ENCODE assay signal across 28 mouse cellular contexts in genomic region chr15:80554860-80555822, GRCm38 (mm10). TPM values are rescaled to one million over a fixed set of nuclear protein-coding genes. Genes with fewer than 3 reads are reported as not detected.
DNase-seq lines count a peak whose midpoint lies in the region; ATAC-seq and TF ChIP-seq lines count a peak whose summit lies in the region.
"Had no signal": no experiment of that assay in that cellular context is flagged by ENCODE, and none has a peak within 500 bp of the region (broad histone marks: within the 10 kb centered on the region; RNA-seq: fewer than 3 reads in every experiment).

No protein-coding gene starts in this region.

- no peaks in the 10 kb centered on the region for H3K36me3 ChIP-seq in liver, embryonic 14.5 days (replicated peaks; ENCODE audit: control insufficient read depth, insufficient read depth, low read depth)
- no peaks in the 10 kb centered on the region for H3K36me3 ChIP-seq in hindbrain, embryonic 13.5 days
- H3K36me3 ChIP-seq: embryonic facial prominence, embryonic 12.5 days; forebrain, embryonic 15.5 days; G1E; heart, embryonic 12.5 days; midbrain, embryonic 10.5 days had no signal

- no peak overlapping the region for H3K9ac ChIP-seq in liver, embryonic 14.5 days (replicated peaks)
- no peak overlapping the region for H3K9ac ChIP-seq in hindbrain, embryonic 13.5 days
- H3K9ac ChIP-seq: embryonic facial prominence, embryonic 12.5 days; forebrain, embryonic 15.5 days; heart, embryonic 12.5 days; lung, embryonic 14.5 days had no signal

- TF ChIP-seq CTCF in liver, embryonic 14.5 days (IDR thresholded peaks at IDR 0.05; ENCODE audit: low read depth) = peak; percentile 26

- ATAC-seq in liver, embryonic 14.5 days (ENCODE audit: insufficient read depth) = no peak
- ATAC-seq in CD4-positive, CD25-positive, alpha-beta regulatory T cell, adult 4 months = peak; percentile 71
- peak; percentile 47; the same call in 1 of the 2 replicates for ATAC-seq in common myeloid progenitor, adult 5-6 weeks (replicated peaks; ENCODE audit: low read depth, poor library complexity, severe bottlenecking)
- no peak for ATAC-seq in hindbrain, embryonic 13.5 days (ENCODE audit: low FRiP score)
- ATAC-seq in frontal cortex, adult (ENCODE audit: low TSS enrichment) = no peak
- ATAC-seq: forebrain, embryonic 15.5 days; hindbrain, embryonic 16.5 days had no signal

- no peak for TF ChIP-seq EP300 in liver, embryonic 14.5 days (IDR thresholded peaks at IDR 0.05; ENCODE audit: low read depth)

- H3K27ac ChIP-seq in liver, embryonic 14.5 days = no peak overlapping the region
- no peak overlapping the region for H3K27ac ChIP-seq in hindbrain, embryonic 13.5 days
- H3K27ac ChIP-seq: embryonic facial prominence, embryonic 12.5 days; forebrain, embryonic 15.5 days; layer of hippocampus, adult 2 months; midbrain, embryonic 10.5 days had no signal

- intact Hi-C loops in left cerebral cortex, postnatal 4 days (cut with DNase I) = no loop called here

- H3K27me3 ChIP-seq in liver, embryonic 14.5 days (ENCODE audit: control insufficient read depth, insufficient read depth, low read length) = no peaks in the 10 kb centered on the region; the same call in 1 of the 2 replicates
- no peaks in the 10 kb centered on the region for H3K27me3 ChIP-seq in hindbrain, embryonic 13.5 days
- H3K27me3 ChIP-seq: embryonic facial prominence, embryonic 12.5 days; forebrain, embryonic 15.5 days; heart, embryonic 12.5 days had no signal

- no peak overlapping the region for H3K4me3 ChIP-seq in liver, embryonic 14.5 days (ENCODE audit: insufficient read depth in 1 of 2, low read depth in 2 of 2, low read length in 2 of 2)
- no peak overlapping the region for H3K4me3 ChIP-seq in hindbrain, embryonic 13.5 days
- H3K4me3 ChIP-seq: embryonic facial prominence, embryonic 12.5 days; forebrain, embryonic 15.5 days; heart, embryonic 12.5 days; layer of hippocampus, adult 2 months; midbrain, embryonic 10.5 days had no signal

- DNase-seq in liver, embryonic 14.5 days (ENCODE audit: low read depth in 3 of 3, low spot score in 3 of 3) = no peak
- DNase-seq in liver = no peak
- peak; percentile 57 for DNase-seq in thymus, postnatal 0 days (ENCODE audit: low spot score)
- no peak for DNase-seq in left cerebral cortex, postnatal 4 days
- DNase-seq: B cell, adult 2 months; cerebellum, adult 9-10 months; gastrocnemius, postnatal 36 days; heart, postnatal 4 days; kidney, adult 11 months; kidney, postnatal 14 days; lung, embryonic 14.5 days; lung, postnatal 4 days had no signal

- H3K4me1 ChIP-seq in liver, embryonic 14.5 days (replicated peaks; ENCODE audit: control insufficient read depth in 2 of 2, insufficient read depth in 2 of 2, low read length in 1 of 2) = peaks cover 0 to 3% of the 10 kb centered on the region in 2 experiments; a peak in 1 of 4 replicates
- H3K4me1 ChIP-seq in hindbrain, embryonic 13.5 days (replicated peaks) = no peaks in the 10 kb centered on the region; the same call in 1 of the 2 replicates
- H3K4me1 ChIP-seq: embryonic facial prominence, embryonic 12.5 days; forebrain, embryonic 15.5 days; midbrain, embryonic 10.5 days had no signal

- no peak overlapping the region for H3K4me2 ChIP-seq in liver, embryonic 14.5 days (ENCODE audit: low read depth)
- H3K4me2 ChIP-seq in hindbrain, embryonic 13.5 days = no peak overlapping the region
- H3K4me2 ChIP-seq: embryonic facial prominence, embryonic 12.5 days; forebrain, embryonic 15.5 days; heart, embryonic 12.5 days; lung, embryonic 14.5 days had no signal

- 57% methylated on average over 6 of the region's 6 CpGs for WGBS in liver, embryonic 14.5 days (ENCODE audit: insufficient replicate concordance)
- 96% methylated on average over 6 of the region's 6 CpGs for WGBS in hindbrain, embryonic 13.5 days

- H3K9me3 ChIP-seq in liver, embryonic 14.5 days (ENCODE audit: control insufficient read depth, low read length) = no peaks in the 10 kb centered on the region
- H3K9me3 ChIP-seq in hindbrain, embryonic 13.5 days = no peaks in the 10 kb centered on the region
- H3K9me3 ChIP-seq: embryonic facial prominence, embryonic 12.5 days; forebrain, embryonic 15.5 days; G1E; heart, embryonic 12.5 days; midbrain, embryonic 10.5 days had no signal

RNA-seq across cellular contexts. Expression of gene Enthd1, which starts 9.8 kb away (rescaled TPM):
- polyA plus RNA-seq in liver, embryonic 14.5 days (2012; rRNA removed) = not detected in 2 replicates
- polyA plus RNA-seq in liver, embryonic 14.5 days (2014; fragmentation: Nextera tagmentation; extraction: Ambion mirVana) = not detected in 2 replicates
- under 1 TPM in 1 of 2 experiments, not detected in 1; 0.24 TPM for polyA plus RNA-seq in CD4-positive, CD25-positive, alpha-beta regulatory T cell, adult 4 months (2017; shearing (Covaris generic))
- not detected in 2 replicates for total RNA-seq in common myeloid progenitor, adult 5-6 weeks (2017)
- polyA plus RNA-seq in thymus, postnatal 0 days (2015; fragmentation: Nextera tagmentation; extraction: Ambion mirVana) = 0.17 and 0.33 TPM in 2 replicates
- polyA plus RNA-seq in hindbrain, embryonic 13.5 days (2015; fragmentation: Nextera tagmentation; extraction: Ambion mirVana) = not detected in 2 replicates
- under 1 TPM; 0.16 to 0.18 TPM for total RNA-seq in left cerebral cortex, postnatal 4 days (2021)
- total RNA-seq: adrenal gland, adult 18-20 months; gastrocnemius, postnatal 36 days; heart, postnatal 4 days; layer of hippocampus, adult 2 months; left cerebral cortex, postnatal 25 days; liver, adult 2 months had no signal
- polyA plus RNA-seq: embryonic facial prominence, embryonic 12.5 days; forebrain, embryonic 15.5 days; G1E; heart, embryonic 12.5 days; hindbrain, embryonic 16.5 days; liver, adult 2 months; lung, embryonic 14.5 days; midbrain, embryonic 10.5 days; neural tube, embryonic 11.5 days; small intestine, adult 2 months had no signal

RNA-seq across cellular contexts. Expression of gene Grap2, which starts 17.3 kb away (rescaled TPM):
- polyA plus RNA-seq in liver, embryonic 14.5 days (2012; rRNA removed) = 8.7 and 9.2 TPM in 2 replicates
- 21.7 and 21.8 TPM in 2 replicates for polyA plus RNA-seq in liver, embryonic 14.5 days (2014; fragmentation: Nextera tagmentation; extraction: Ambion mirVana)
- 10 to 100 TPM; 37.7 to 55.0 TPM for polyA plus RNA-seq in CD4-positive, CD25-positive, alpha-beta regulatory T cell, adult 4 months (2017; shearing (Covaris generic))
- total RNA-seq in common myeloid progenitor, adult 5-6 weeks (2017) = 1.2 and 4.0 TPM in 2 replicates
- polyA plus RNA-seq in thymus, postnatal 0 days (2015; fragmentation: Nextera tagmentation; extraction: Ambion mirVana) = 90.8 and 112 TPM in 2 replicates
- 0.97 and 1.3 TPM in 2 replicates for polyA plus RNA-seq in hindbrain, embryonic 13.5 days (2015; fragmentation: Nextera tagmentation; extraction: Ambion mirVana)
- under 1 TPM; 0.32 to 0.34 TPM for total RNA-seq in left cerebral cortex, postnatal 4 days (2021)

Comparison
In these comparisons a context has a peak if more than half of its experiments do, and no peak if none do; other contexts are left out.
1. ATAC-seq: peak in CD4-positive, CD25-positive, alpha-beta regulatory T cell, adult 4 months (single experiment) and common myeloid progenitor, adult 5-6 weeks (single experiment); none in liver, embryonic 14.5 days (single experiment), hindbrain, embryonic 13.5 days (single experiment) and frontal cortex, adult (single experiment).